Mouse (Mus musculus): ENCODE data around the gene Raet1e. TPM values are rescaled to one million over a fixed set of nuclear protein-coding genes. Genes with fewer than 3 reads are reported as not detected.
"Not testable (repeated sequence)": the region's sequence is repeated elsewhere in the genome, so short reads cannot be mapped to it uniquely, and the experiment has no call there.

Gene Raet1e
- polyA plus RNA-seq, 1 experiment from 2014 or later = 2.6 TPM

- not testable (repeated sequence) for H3K4me3 ChIP-seq (replicated peaks); ATAC-seq (ENCODE audit: insufficient read depth); H3K36me3 ChIP-seq (replicated peaks); H3K9ac ChIP-seq; H3K4me2 ChIP-seq; H3K4me1 ChIP-seq (replicated peaks); H3K9me3 ChIP-seq (replicated peaks); H3K27me3 ChIP-seq; H3K27ac ChIP-seq (replicated peaks)
- 64% methylated on average over 1 of the region's 1 CpGs for WGBS (ENCODE audit: insufficient replicate concordance)
Observed at GRCm38 (mm10) chr10:22167061-22167460, 8.7 kb downstream of the Raet1e start.

- H3K36me3 ChIP-seq (replicated peaks); H3K27ac ChIP-seq (replicated peaks); H3K27me3 ChIP-seq; H3K9me3 ChIP-seq (replicated peaks); H3K4me2 ChIP-seq; H3K9ac ChIP-seq; ATAC-seq (ENCODE audit: insufficient read depth); H3K4me1 ChIP-seq (replicated peaks); H3K4me3 ChIP-seq (replicated peaks): not testable (repeated sequence)
Observed at GRCm38 (mm10) chr10:22169116-22169515, 10.7 kb downstream of the Raet1e start.

- H3K4me2 ChIP-seq; ATAC-seq (ENCODE audit: insufficient read depth): not testable (repeated sequence)
- 32% methylated on average over 5 of the region's 5 CpGs for WGBS (ENCODE audit: insufficient replicate concordance)
Observed at GRCm38 (mm10) chr10:22172431-22173334, 14.3 kb downstream of the Raet1e start.

GRCm38 (mm10) chr10:22173335-22174189, 15.2 kb downstream of the Raet1e start:
- 11% methylated on average over 11 of the region's 17 CpGs for WGBS (ENCODE audit: insufficient replicate concordance)
- ATAC-seq (ENCODE audit: insufficient read depth); H3K4me3 ChIP-seq (replicated peaks); H3K4me1 ChIP-seq (replicated peaks); H3K4me2 ChIP-seq; H3K9me3 ChIP-seq (replicated peaks); H3K27ac ChIP-seq (replicated peaks); H3K9ac ChIP-seq; H3K27me3 ChIP-seq; H3K36me3 ChIP-seq (replicated peaks): not testable (repeated sequence)

More at GRCm38 (mm10) chr10:22172431-22173334, 14.3 kb downstream of the Raet1e start:
- H3K9ac ChIP-seq; H3K27ac ChIP-seq (replicated peaks); H3K36me3 ChIP-seq (replicated peaks); H3K27me3 ChIP-seq; H3K4me1 ChIP-seq (replicated peaks); H3K4me3 ChIP-seq (replicated peaks); H3K9me3 ChIP-seq (replicated peaks): not testable (repeated sequence)

GRCm38 (mm10) chr10:22174190-22174487, 15.8 kb downstream of the Raet1e start:
- not testable (repeated sequence) for H3K27ac ChIP-seq (replicated peaks); H3K27me3 ChIP-seq; H3K4me3 ChIP-seq (replicated peaks); H3K9ac ChIP-seq; H3K4me2 ChIP-seq; ATAC-seq (ENCODE audit: insufficient read depth); H3K9me3 ChIP-seq (replicated peaks); H3K36me3 ChIP-seq (replicated peaks); H3K4me1 ChIP-seq (replicated peaks)
- 50% methylated on average over 2 of the region's 2 CpGs for WGBS (ENCODE audit: insufficient replicate concordance)

- H3K4me1 ChIP-seq (replicated peaks); H3K36me3 ChIP-seq (replicated peaks); H3K4me3 ChIP-seq (replicated peaks); H3K9ac ChIP-seq; H3K4me2 ChIP-seq; ATAC-seq (ENCODE audit: insufficient read depth); H3K27ac ChIP-seq (replicated peaks); H3K27me3 ChIP-seq; H3K9me3 ChIP-seq (replicated peaks): not testable (repeated sequence)
- WGBS (ENCODE audit: insufficient replicate concordance) = 48% methylated on average over 2 of the region's 2 CpGs
Observed at GRCm38 (mm10) chr10:22176515-22176914, 18.1 kb downstream of the Raet1e start.

GRCm38 (mm10) chr10:22191035-22191434, 32.7 kb downstream of the Raet1e start:
- WGBS (ENCODE audit: insufficient replicate concordance) = 6% methylated on average over 10 of the region's 10 CpGs
- ATAC-seq (ENCODE audit: insufficient read depth); H3K27ac ChIP-seq (replicated peaks); H3K4me1 ChIP-seq (replicated peaks); H3K4me3 ChIP-seq (replicated peaks); H3K36me3 ChIP-seq (replicated peaks); H3K9me3 ChIP-seq (replicated peaks); H3K4me2 ChIP-seq; H3K9ac ChIP-seq; H3K27me3 ChIP-seq: not testable (repeated sequence)

GRCm38 (mm10) chr10:22201352-22201751, 43.0 kb downstream of the Raet1e start:
- not testable (repeated sequence) for H3K4me1 ChIP-seq (replicated peaks); H3K36me3 ChIP-seq (replicated peaks); H3K27ac ChIP-seq (replicated peaks); H3K9me3 ChIP-seq (replicated peaks); H3K27me3 ChIP-seq; H3K4me2 ChIP-seq; H3K9ac ChIP-seq; ATAC-seq (ENCODE audit: insufficient read depth); H3K4me3 ChIP-seq (replicated peaks)
- 92% methylated on average over 2 of the region's 3 CpGs for WGBS (ENCODE audit: insufficient replicate concordance)

GRCm38 (mm10) chr10:22202784-22203583, 44.6 kb downstream of the Raet1e start:
- not testable (repeated sequence) for H3K27ac ChIP-seq (replicated peaks); H3K4me3 ChIP-seq (replicated peaks); H3K4me1 ChIP-seq (replicated peaks); ATAC-seq (ENCODE audit: insufficient read depth); H3K9me3 ChIP-seq (replicated peaks); H3K27me3 ChIP-seq; H3K4me2 ChIP-seq; H3K9ac ChIP-seq; H3K36me3 ChIP-seq (replicated peaks)
- WGBS (ENCODE audit: insufficient replicate concordance) = no CpG with 5 or more reads among the region's 2 CpGs

GRCm38 (mm10) chr10:22206443-22206842, 48.1 kb downstream of the Raet1e start:
- not testable (repeated sequence) for H3K4me2 ChIP-seq; H3K9me3 ChIP-seq (replicated peaks); H3K4me3 ChIP-seq (replicated peaks); ATAC-seq (ENCODE audit: insufficient read depth); H3K27ac ChIP-seq (replicated peaks); H3K9ac ChIP-seq; H3K4me1 ChIP-seq (replicated peaks); H3K27me3 ChIP-seq; H3K36me3 ChIP-seq (replicated peaks)
- WGBS (ENCODE audit: insufficient replicate concordance) = 46% methylated on average over 1 of the region's 1 CpGs
